33 mouse cellular contexts compared by ENCODE assay signal in genomic region chr9:121864837-121865236, GRCm38 (mm10). TPM values are rescaled to one million over a fixed set of nuclear protein-coding genes. Genes with fewer than 3 reads are reported as not detected.
DNase-seq lines count a peak whose midpoint lies in the region; ATAC-seq and TF ChIP-seq lines count a peak whose summit lies in the region.
"Had no signal": no experiment of that assay in that cellular context is flagged by ENCODE, and none has a peak within 500 bp of the region (broad histone marks: within the 10 kb centered on the region; RNA-seq: fewer than 3 reads in every experiment).

No protein-coding gene starts in this region.

- no peak for TF ChIP-seq EP300 in stomach, postnatal 0 days (optimal IDR thresholded peaks at IDR 0.05)

- no peaks in the 10 kb centered on the region for H3K36me3 ChIP-seq in heart, embryonic 10.5 days
- H3K36me3 ChIP-seq in lung, embryonic 14.5 days (ENCODE audit: insufficient read depth), result no peaks in the 10 kb centered on the region
- H3K36me3 ChIP-seq in stomach, embryonic 14.5 days (ENCODE audit: control insufficient read depth, insufficient read depth, low read length), result no peaks in the 10 kb centered on the region
- H3K36me3 ChIP-seq in stomach, postnatal 0 days (ENCODE audit: control insufficient read depth, insufficient read depth, low read length), result no peaks in the 10 kb centered on the region
- H3K36me3 ChIP-seq: embryonic facial prominence, embryonic 13.5 days; forebrain, embryonic 12.5 days; heart, embryonic 12.5 days; heart, embryonic 15.5 days; hindbrain, embryonic 13.5 days had no signal

- no peak overlapping the region for H3K27ac ChIP-seq in heart, embryonic 10.5 days
- H3K27ac ChIP-seq in lung, embryonic 14.5 days (ENCODE audit: low read depth), result no peak overlapping the region
- peak overlapping the region; percentile 62; the same call in 1 of the 2 replicates for H3K27ac ChIP-seq in stomach, embryonic 14.5 days (ENCODE audit: low read length)
- H3K27ac ChIP-seq in stomach, postnatal 0 days (replicated peaks), result no peak overlapping the region
- H3K27ac ChIP-seq: embryonic facial prominence, embryonic 10.5 days; embryonic facial prominence, embryonic 13.5 days; forebrain, embryonic 12.5 days; heart, embryonic 15.5 days; hindbrain, embryonic 10.5 days; hindbrain, embryonic 13.5 days had no signal

- DNase-seq in adrenal gland, adult 2 months, result peak; percentile 36
- no peak for DNase-seq in adrenal gland, adult 18-20 months (ENCODE audit: low spot score in 2 of 2)
- DNase-seq in heart, adult 11 months, result peak; percentile 22
- DNase-seq in heart, embryonic 10.5 days (ENCODE audit: low spot score), result no peak
- DNase-seq in lung, embryonic 14.5 days, result peak; percentile 74
- DNase-seq in lung, postnatal 14 days, result no peak
- no peak for DNase-seq in stomach, postnatal 0 days (ENCODE audit: low spot score)
- DNase-seq: cerebellum, adult 11-12 months; cerebellum, adult 8-10 months; cerebellum, postnatal 36 days; embryo, embryonic 11 days; gastrocnemius, postnatal 10 days; gastrocnemius, postnatal 36 days; heart, postnatal 10 days; heart, postnatal 36 days had no signal

- H3K27me3 ChIP-seq in heart, embryonic 10.5 days (ENCODE audit: insufficient read depth, poor library complexity, severe bottlenecking), result no peaks in the 10 kb centered on the region
- no peaks in the 10 kb centered on the region for H3K27me3 ChIP-seq in lung, embryonic 14.5 days (ENCODE audit: insufficient read depth, low read length)
- no peaks in the 10 kb centered on the region for H3K27me3 ChIP-seq in stomach, embryonic 14.5 days (ENCODE audit: control insufficient read depth, insufficient read depth, low read length)
- H3K27me3 ChIP-seq in stomach, postnatal 0 days (ENCODE audit: control insufficient read depth, insufficient read depth, low read length), result no peaks in the 10 kb centered on the region
- H3K27me3 ChIP-seq: embryonic facial prominence, embryonic 13.5 days; forebrain, embryonic 12.5 days; heart, embryonic 12.5 days; heart, embryonic 15.5 days; hindbrain, embryonic 13.5 days had no signal

- no peak for ATAC-seq in lung, embryonic 14.5 days (ENCODE audit: insufficient read depth)
- ATAC-seq in stomach, embryonic 14.5 days (ENCODE audit: insufficient number of reproducible peaks, insufficient read depth, low FRiP score, low read depth), result no peak
- ATAC-seq in stomach, postnatal 0 days (ENCODE audit: low FRiP score, low TSS enrichment), result no peak
- ATAC-seq: activated CD4-positive, CD25-positive, alpha-beta regulatory T cell, adult 4 months; forebrain, embryonic 16.5 days had no signal

- H3K9me3 ChIP-seq in heart, embryonic 10.5 days, result no peaks in the 10 kb centered on the region
- no peaks in the 10 kb centered on the region for H3K9me3 ChIP-seq in lung, embryonic 14.5 days (ENCODE audit: low read depth, low read length)
- H3K9me3 ChIP-seq in stomach, embryonic 14.5 days (ENCODE audit: control insufficient read depth, low read depth, low read length), result no peaks in the 10 kb centered on the region
- no peaks in the 10 kb centered on the region for H3K9me3 ChIP-seq in stomach, postnatal 0 days (ENCODE audit: control insufficient read depth, low read length)
- H3K9me3 ChIP-seq: embryonic facial prominence, embryonic 10.5 days; embryonic facial prominence, embryonic 13.5 days; forebrain, embryonic 12.5 days; heart, embryonic 12.5 days; heart, embryonic 15.5 days; hindbrain, embryonic 10.5 days; hindbrain, embryonic 13.5 days had no signal

- H3K9ac ChIP-seq in lung, embryonic 14.5 days, result no peak overlapping the region
- H3K9ac ChIP-seq in stomach, embryonic 14.5 days (replicated peaks; ENCODE audit: low read depth, low read length), result no peak overlapping the region
- no peak overlapping the region for H3K9ac ChIP-seq in stomach, postnatal 0 days (ENCODE audit: low read length)
- H3K9ac ChIP-seq: embryonic facial prominence, embryonic 13.5 days; forebrain, embryonic 12.5 days; heart, embryonic 12.5 days; heart, embryonic 15.5 days; hindbrain, embryonic 13.5 days had no signal

- H3K4me1 ChIP-seq in heart, embryonic 10.5 days, result 0 out of 2 replicates have a peak, but pooled peaks cover 6% of the 10 kb centered on the region
- H3K4me1 ChIP-seq in lung, embryonic 14.5 days (ENCODE audit: insufficient read depth), result 0 out of 2 replicates have a peak, but pooled peaks cover 12% of the 10 kb centered on the region
- peaks cover 21% of the 10 kb centered on the region; the same call in 1 of the 2 replicates for H3K4me1 ChIP-seq in stomach, embryonic 14.5 days (ENCODE audit: control insufficient read depth, insufficient read depth, low read length)
- no peaks in the 10 kb centered on the region for H3K4me1 ChIP-seq in stomach, postnatal 0 days (replicated peaks; ENCODE audit: control insufficient read depth, insufficient read depth)
- H3K4me1 ChIP-seq: embryonic facial prominence, embryonic 13.5 days; heart, embryonic 15.5 days had no signal

- no peak overlapping the region for H3K4me2 ChIP-seq in lung, embryonic 14.5 days
- no peak overlapping the region for H3K4me2 ChIP-seq in stomach, embryonic 14.5 days (replicated peaks; ENCODE audit: low read depth, low read length)
- H3K4me2 ChIP-seq in stomach, postnatal 0 days (replicated peaks; ENCODE audit: low read depth), result no peak overlapping the region
- H3K4me2 ChIP-seq: embryonic facial prominence, embryonic 13.5 days; forebrain, embryonic 12.5 days; heart, embryonic 12.5 days; heart, embryonic 15.5 days; hindbrain, embryonic 13.5 days had no signal

- no peak overlapping the region for H3K4me3 ChIP-seq in heart, embryonic 10.5 days
- H3K4me3 ChIP-seq in lung, embryonic 14.5 days (ENCODE audit: low read depth, low read length), result no peak overlapping the region
- no peak overlapping the region for H3K4me3 ChIP-seq in stomach, embryonic 14.5 days (ENCODE audit: low read depth, low read length)
- no peak overlapping the region for H3K4me3 ChIP-seq in stomach, postnatal 0 days (ENCODE audit: low read depth, low read length)
- H3K4me3 ChIP-seq: embryonic facial prominence, embryonic 10.5 days; embryonic facial prominence, embryonic 13.5 days; erythroblast, embryonic 14.5 days; forebrain, embryonic 12.5 days; heart, embryonic 12.5 days; heart, embryonic 15.5 days; hindbrain, embryonic 10.5 days; hindbrain, embryonic 13.5 days had no signal

- no peak for TF ChIP-seq CTCF in lung, embryonic 14.5 days (IDR thresholded peaks at IDR 0.05; ENCODE audit: low read depth)
- TF ChIP-seq CTCF in stomach, postnatal 0 days (IDR thresholded peaks at IDR 0.05; ENCODE audit: low read depth), result no peak

- WGBS in heart, embryonic 10.5 days, result 68% methylated on average over 4 of the region's 4 CpGs
- WGBS in lung, embryonic 14.5 days, result 34% methylated on average over 4 of the region's 4 CpGs
- 32% methylated on average over 4 of the region's 4 CpGs for WGBS in stomach, embryonic 14.5 days
- 38% methylated on average over 4 of the region's 4 CpGs for WGBS in stomach, postnatal 0 days

RNA-seq across cellular contexts. Expression of gene Higd1a, which starts 6.7 kb away (rescaled TPM):
- total RNA-seq in adrenal gland, adult 2 months (2021), result 100 to 1,000 TPM in 1 of 2 experiments, 10 to 100 TPM in 1; 44.6 to 103 TPM
- polyA plus RNA-seq in adrenal gland, adult 2 months (2012; rRNA removed), result 15.4 and 20.8 TPM in 2 replicates
- 100 to 1,000 TPM in 1 of 2 experiments, 10 to 100 TPM in 1; 89.4 to 116 TPM for total RNA-seq in adrenal gland, adult 18-20 months (2021)
- polyA plus RNA-seq in heart, embryonic 10.5 days (2016; fragmentation: Nextera tagmentation; extraction: Ambion mirVana), result 254 and 270 TPM in 2 replicates
- 163 and 169 TPM in 2 replicates for polyA plus RNA-seq in lung, embryonic 14.5 days (2014; fragmentation: Nextera tagmentation; extraction: Ambion mirVana)
- polyA plus RNA-seq in stomach, embryonic 14.5 days (2014; fragmentation: Nextera tagmentation; extraction: Ambion mirVana), result 289 and 309 TPM in 2 replicates
- 631 and 679 TPM in 2 replicates for polyA plus RNA-seq in stomach, postnatal 0 days (2015; fragmentation: Nextera tagmentation; extraction: Ambion mirVana)

RNA-seq across cellular contexts. Expression of gene Ccdc13, which starts 25.6 kb away (rescaled TPM):
- total RNA-seq in adrenal gland, adult 2 months (2021), result 1 to 10 TPM in 1 of 2 experiments, under 1 TPM in 1; 0.63 to 1.0 TPM
- 0.26 and 1.2 TPM in 2 replicates for polyA plus RNA-seq in adrenal gland, adult 2 months (2012; rRNA removed)
- total RNA-seq in adrenal gland, adult 18-20 months (2021), result under 1 TPM; 0.70 to 0.93 TPM
- 0.21 and 0.28 TPM in 2 replicates for polyA plus RNA-seq in heart, embryonic 10.5 days (2016; fragmentation: Nextera tagmentation; extraction: Ambion mirVana)
- 0.39 and 0.78 TPM in 2 replicates for polyA plus RNA-seq in lung, embryonic 14.5 days (2014; fragmentation: Nextera tagmentation; extraction: Ambion mirVana)
- polyA plus RNA-seq in stomach, embryonic 14.5 days (2014; fragmentation: Nextera tagmentation; extraction: Ambion mirVana), result 1.4 TPM in 2 replicates
- 0.16 and 0.19 TPM in 2 replicates for polyA plus RNA-seq in stomach, postnatal 0 days (2015; fragmentation: Nextera tagmentation; extraction: Ambion mirVana)
- total RNA-seq: granulocyte monocyte progenitor cell, adult 5-6 weeks; heart, postnatal 10 days; heart, postnatal 36 days had no signal
- polyA plus RNA-seq: activated CD4-positive, CD25-positive, alpha-beta regulatory T cell, adult 4 months; erythroblast, embryonic 14.5 days; heart, embryonic 15.5 days had no signal

RNA-seq across cellular contexts. Expression of gene Ackr2, which starts 33.3 kb away (rescaled TPM):
- total RNA-seq in adrenal gland, adult 2 months (2021), result 1 to 10 TPM; 1.2 to 1.4 TPM
- polyA plus RNA-seq in adrenal gland, adult 2 months (2012; rRNA removed), result 0.77 and 0.92 TPM in 2 replicates
- 1 to 10 TPM; 1.8 to 2.1 TPM for total RNA-seq in adrenal gland, adult 18-20 months (2021)
- polyA plus RNA-seq in heart, embryonic 10.5 days (2016; fragmentation: Nextera tagmentation; extraction: Ambion mirVana), result 0.31 TPM in 1 of 2 replicates, not detected in the other
- 0.88 TPM in 2 replicates for polyA plus RNA-seq in lung, embryonic 14.5 days (2014; fragmentation: Nextera tagmentation; extraction: Ambion mirVana)
- 0.25 and 0.32 TPM in 2 replicates for polyA plus RNA-seq in stomach, embryonic 14.5 days (2014; fragmentation: Nextera tagmentation; extraction: Ambion mirVana)
- polyA plus RNA-seq in stomach, postnatal 0 days (2015; fragmentation: Nextera tagmentation; extraction: Ambion mirVana), result 0.28 and 0.35 TPM in 2 replicates
- total RNA-seq: granulocyte monocyte progenitor cell, adult 5-6 weeks had no signal
- polyA plus RNA-seq: activated CD4-positive, CD25-positive, alpha-beta regulatory T cell, adult 4 months; embryonic facial prominence, embryonic 13.5 days; erythroblast, embryonic 14.5 days had no signal

RNA-seq across cellular contexts. Expression of gene Cyp8b1, which starts 51.3 kb away (rescaled TPM):
- under 1 TPM; 0.48 to 0.84 TPM for total RNA-seq in adrenal gland, adult 2 months (2021)
- 0.32 and 1.00 TPM in 2 replicates for polyA plus RNA-seq in adrenal gland, adult 2 months (2012; rRNA removed)
- total RNA-seq in adrenal gland, adult 18-20 months (2021), result under 1 TPM; 0.61 to 0.70 TPM
- polyA plus RNA-seq in heart, embryonic 10.5 days (2016; fragmentation: Nextera tagmentation; extraction: Ambion mirVana), result not detected in 2 replicates
- not detected in 2 replicates for polyA plus RNA-seq in lung, embryonic 14.5 days (2014; fragmentation: Nextera tagmentation; extraction: Ambion mirVana)
- polyA plus RNA-seq in stomach, embryonic 14.5 days (2014; fragmentation: Nextera tagmentation; extraction: Ambion mirVana), result not detected in 2 replicates
- polyA plus RNA-seq in stomach, postnatal 0 days (2015; fragmentation: Nextera tagmentation; extraction: Ambion mirVana), result 0.85 and 1.2 TPM in 2 replicates
- total RNA-seq: ES-E14; gastrocnemius, adult 18-20 months; gastrocnemius, postnatal 10 days; gastrocnemius, postnatal 36 days; granulocyte monocyte progenitor cell, adult 5-6 weeks; heart, adult 8-10 months; heart, postnatal 10 days; heart, postnatal 36 days had no signal
- polyA plus RNA-seq: activated CD4-positive, CD25-positive, alpha-beta regulatory T cell, adult 4 months; brain, embryonic 14.5 days; cortical plate, adult 2 months; embryonic facial prominence, embryonic 10.5 days; embryonic facial prominence, embryonic 13.5 days; erythroblast, embryonic 14.5 days; forebrain, embryonic 12.5 days; forebrain, embryonic 16.5 days; heart, embryonic 12.5 days; heart, embryonic 15.5 days; hindbrain, embryonic 10.5 days; hindbrain, embryonic 13.5 days; hindbrain, embryonic 16.5 days had no signal

Comparison
In these comparisons a context has a peak if more than half of its experiments do, and no peak if none do; other contexts are left out.
1. DNase-seq: peak in adrenal gland, adult 2 months (single experiment), heart, adult 11 months (single experiment) and lung, embryonic 14.5 days (single experiment); none in adrenal gland, adult 18-20 months (0 of 2), heart, embryonic 10.5 days (single experiment), lung, postnatal 14 days (single experiment) and stomach, postnatal 0 days (single experiment).